Mouse (Mus musculus) bone marrow macrophage, adult 2 months (primary cell): ENCODE results near the gene Cfap126.

Experiments
- CTCF ChIP-seq: IDR thresholded peaks from 2 replicates; pipeline ENCODE4 v1.5.1; 2012; ENCODE audit warnings: low read depth, mild to moderate bottlenecking, low read length, moderate library complexity
- POLR2A ChIP-seq: IDR thresholded peaks from 2 replicates; pipeline ENCODE4 v1.6.1; 2012; ENCODE audit warnings: mild to moderate bottlenecking, low read depth, low read length, borderline replicate concordance

- TF ChIP-seq CTCF, result no peak
- no peak for TF ChIP-seq POLR2A
Measured at GRCm38 (mm10) chr1:171135600-171135999, 21.9 kb downstream of the Cfap126 start.
